Mouse (Mus musculus): ENCODE results near the gene Ptpn14. TPM values are rescaled to one million over a fixed set of nuclear protein-coding genes. Genes with fewer than 3 reads are reported as not detected.

Gene Ptpn14
- total RNA-seq, 2 experiments from 2014 or later: 0.37 to 1.1 TPM

DNA sequence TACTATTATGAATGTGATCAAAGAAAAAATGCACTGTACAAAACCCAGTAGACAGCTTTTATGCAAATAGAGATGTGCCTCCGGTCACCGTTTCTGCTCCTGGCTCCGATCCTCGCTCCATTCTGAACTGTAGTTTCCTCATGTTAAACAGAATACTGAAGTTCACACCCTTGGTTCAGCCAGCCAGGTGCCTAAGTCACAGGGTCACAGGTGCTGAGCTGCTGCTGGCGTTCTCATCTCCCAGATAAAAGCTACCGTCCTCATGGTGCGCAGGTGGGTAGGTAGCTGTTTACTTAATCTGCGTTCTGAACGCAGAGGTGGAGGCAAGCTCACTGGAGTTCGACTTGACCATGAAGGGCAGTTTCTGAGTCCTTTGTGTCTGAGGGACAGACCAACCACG, 75.7 kb downstream of the Ptpn14 start:
- no peak for ATAC-seq (replicated peaks; ENCODE audit: poor library complexity)

DNA sequence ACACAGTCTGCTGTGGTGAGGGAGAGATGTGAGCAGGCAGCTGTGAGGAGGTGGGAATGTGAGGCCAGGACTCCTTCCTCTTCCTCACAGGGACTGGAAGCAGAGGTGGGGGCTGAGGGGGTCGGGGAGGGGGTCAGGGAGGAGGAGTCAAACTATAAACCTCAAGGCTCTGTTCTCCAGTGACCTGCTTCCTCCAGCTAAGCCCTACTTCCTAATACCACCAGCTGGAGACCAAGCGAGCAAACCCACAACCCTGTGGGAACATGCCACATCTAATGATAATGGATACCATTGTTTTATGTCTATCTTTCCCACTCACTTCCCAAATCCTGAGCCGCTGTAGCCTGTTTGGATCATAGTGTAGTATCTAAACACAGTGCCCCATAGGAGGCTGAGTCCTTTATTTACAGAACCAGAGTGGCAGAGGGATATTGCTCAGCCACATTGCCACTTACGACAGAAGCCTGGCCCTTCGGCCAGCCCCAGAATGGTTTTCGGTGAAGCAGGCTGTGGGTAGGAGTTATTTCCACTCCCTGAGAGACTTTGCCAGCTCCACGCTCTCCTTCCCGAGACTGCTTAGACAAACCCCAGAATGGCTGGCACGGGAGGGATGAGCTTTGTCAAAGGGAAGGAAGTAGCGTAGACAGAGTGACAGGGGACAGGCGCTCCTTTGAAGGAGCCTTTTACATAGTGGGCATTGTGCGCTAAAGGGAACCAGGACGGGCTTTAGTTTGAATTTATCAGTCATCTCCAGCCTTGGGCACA, 78.6 kb downstream of the Ptpn14 start:
- ATAC-seq (replicated peaks; ENCODE audit: poor library complexity): peak; percentile 51

DNA sequence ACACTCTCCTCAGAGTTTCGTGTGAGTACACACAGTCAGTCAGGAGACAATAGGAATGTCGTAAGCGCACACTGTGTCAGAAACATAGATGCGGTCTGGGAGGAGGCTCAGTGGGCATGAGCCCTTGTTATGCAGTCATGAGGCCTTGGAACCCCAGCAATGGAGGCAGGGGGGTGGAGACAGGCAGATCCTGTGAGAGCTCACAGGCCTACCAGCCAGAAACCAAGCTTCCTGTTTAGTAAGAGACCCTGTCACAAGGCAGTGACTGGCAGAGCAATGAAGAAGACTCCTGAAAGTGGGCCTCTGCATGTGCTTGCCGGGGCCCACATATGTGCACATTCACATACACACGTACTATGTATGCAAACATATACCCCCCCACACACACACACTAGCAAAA, 79.9 kb downstream of the Ptpn14 start:
- peak; percentile 67 for ATAC-seq (replicated peaks; ENCODE audit: poor library complexity)

DNA sequence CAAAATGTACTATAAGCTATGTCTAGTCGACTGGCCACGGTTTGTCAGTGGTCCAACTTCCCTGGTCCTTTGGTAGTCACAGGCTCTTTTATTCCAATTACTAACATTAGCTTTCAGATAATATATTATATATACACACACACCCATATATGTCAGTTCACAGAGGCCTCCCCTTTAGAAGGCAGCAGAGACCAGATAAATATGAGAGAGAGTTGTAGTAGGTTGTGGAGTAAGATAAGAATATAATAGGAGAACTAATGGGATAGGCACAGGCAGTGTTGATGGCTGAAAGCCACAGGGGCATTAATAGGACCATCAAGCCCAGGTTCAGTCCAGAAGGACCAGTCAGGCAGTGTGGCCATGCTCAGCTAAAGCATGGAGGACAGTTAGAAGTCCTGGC, 80.4 kb downstream of the Ptpn14 start:
- peak; percentile 58 for ATAC-seq (replicated peaks; ENCODE audit: poor library complexity)

DNA sequence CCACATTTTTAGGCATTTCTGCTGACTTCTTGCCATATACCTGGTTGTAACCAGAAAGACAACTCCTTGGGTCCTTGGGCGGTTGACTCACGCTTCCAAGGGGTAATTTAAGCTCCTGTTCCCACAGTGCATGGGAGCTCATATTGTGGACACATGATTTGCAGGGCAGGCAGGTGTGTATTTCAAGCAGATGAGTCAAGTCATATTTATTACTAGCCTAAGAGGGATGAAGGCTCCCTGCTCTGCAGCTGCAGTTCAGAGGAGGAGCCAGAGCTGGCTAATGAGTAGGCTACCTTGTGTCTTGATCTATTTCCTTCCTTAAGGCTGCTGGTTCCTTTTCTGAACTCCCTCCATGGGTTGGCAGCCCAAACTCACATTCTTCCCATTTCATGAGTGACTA, 83.7 kb downstream of the Ptpn14 start:
- no peak for ATAC-seq (replicated peaks; ENCODE audit: poor library complexity)

DNA sequence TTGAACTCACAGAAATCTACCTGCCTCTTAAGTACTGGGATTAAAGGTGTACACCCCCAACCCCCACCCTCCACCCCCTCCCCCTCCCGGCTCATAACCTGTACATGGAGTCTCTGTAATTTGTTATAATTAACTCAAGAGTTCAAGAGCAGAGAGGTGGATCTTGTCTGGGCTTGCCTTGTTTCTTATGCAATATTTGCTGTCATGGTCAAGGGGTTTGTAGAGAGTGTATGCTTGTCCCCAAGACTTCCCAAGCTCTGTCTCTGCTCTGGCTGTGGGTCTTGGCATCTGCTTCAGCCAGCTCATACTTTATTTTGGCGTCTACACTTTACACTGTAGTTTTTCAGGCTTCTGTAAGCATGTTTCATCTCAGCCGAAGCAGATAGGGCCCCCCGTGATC, 86.3 kb downstream of the Ptpn14 start:
- ATAC-seq (replicated peaks; ENCODE audit: poor library complexity): no peak

DNA sequence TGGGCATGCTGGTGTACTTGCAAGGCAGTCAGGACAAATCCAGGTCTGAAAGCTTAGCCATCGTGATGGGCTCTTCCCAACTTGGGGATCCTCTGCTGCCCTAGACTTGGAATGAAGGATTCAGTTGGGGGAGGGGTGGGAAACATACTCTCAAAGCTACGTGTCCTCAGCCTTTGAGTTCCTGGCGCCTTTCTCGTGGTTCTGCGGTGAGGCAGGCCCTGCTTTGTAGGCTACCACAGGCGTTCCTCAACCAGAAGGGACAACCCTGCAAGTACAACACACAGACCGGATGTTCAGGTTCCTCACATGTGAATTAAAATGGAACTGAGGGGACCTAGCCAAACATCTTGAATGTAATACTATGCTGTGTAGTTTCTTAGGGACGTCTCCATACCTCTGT, 89.0 kb downstream of the Ptpn14 start:
- no peak for ATAC-seq (replicated peaks; ENCODE audit: poor library complexity)

DNA sequence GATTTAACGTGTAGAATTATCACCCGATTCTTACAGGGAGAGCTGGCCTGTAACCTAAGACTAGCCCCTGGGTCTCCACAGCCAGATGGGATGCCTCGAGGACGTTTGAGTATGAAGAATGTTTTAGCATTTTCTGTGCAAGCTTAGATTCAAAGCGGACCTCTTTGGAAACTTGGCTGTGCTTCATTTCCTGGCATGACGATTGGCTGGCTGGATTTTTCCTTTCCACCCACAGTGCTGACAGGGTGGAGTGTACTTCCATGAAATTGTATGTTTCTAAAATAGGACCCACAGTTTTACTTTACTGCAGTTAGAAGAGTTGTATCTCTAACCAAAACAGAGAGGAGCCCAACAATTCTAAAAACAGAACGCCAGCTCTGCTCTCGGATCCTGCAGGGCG, 89.7 kb downstream of the Ptpn14 start:
- no peak for ATAC-seq (replicated peaks; ENCODE audit: poor library complexity)

DNA sequence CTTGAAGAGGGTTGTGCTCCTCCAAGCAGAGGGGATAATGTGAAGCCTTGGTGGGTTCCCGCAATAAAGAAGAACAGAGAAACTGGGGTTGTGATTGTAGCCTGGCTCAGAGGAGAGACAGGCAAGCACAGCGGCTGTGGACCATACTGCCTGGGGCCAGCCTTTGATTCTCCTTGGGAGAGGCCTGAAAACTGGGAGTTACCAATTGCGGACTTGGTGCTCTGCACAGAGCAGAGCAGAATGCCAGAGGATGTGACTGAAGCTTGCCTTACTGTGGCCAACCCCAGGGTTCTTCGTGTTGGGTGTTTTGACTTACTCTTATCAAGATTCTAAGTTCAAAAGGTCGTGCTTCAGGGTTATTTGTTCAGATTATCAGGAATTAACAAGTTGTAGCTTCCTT, 92.0 kb downstream of the Ptpn14 start:
- ATAC-seq (replicated peaks; ENCODE audit: poor library complexity): no peak

DNA sequence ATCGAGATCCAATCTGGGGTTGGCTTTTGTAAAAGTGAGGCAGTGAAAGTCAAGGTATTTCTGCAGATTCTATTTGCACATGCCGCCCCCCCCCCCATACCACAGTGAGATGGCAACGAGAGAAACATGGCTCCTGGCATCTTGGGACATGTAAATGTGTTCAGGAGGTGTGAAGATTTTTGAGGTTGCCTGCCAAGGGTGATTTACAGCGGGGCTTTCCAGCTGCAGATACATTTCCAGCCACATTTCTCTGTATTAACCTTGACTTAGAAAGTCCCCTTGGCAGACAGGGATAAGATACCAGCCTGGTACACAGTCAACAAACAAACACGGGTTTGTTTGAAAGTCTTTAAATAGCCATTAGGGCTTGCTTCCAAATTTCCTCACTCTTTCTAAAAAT, 96.4 kb downstream of the Ptpn14 start:
- ATAC-seq (replicated peaks; ENCODE audit: poor library complexity): no peak

DNA sequence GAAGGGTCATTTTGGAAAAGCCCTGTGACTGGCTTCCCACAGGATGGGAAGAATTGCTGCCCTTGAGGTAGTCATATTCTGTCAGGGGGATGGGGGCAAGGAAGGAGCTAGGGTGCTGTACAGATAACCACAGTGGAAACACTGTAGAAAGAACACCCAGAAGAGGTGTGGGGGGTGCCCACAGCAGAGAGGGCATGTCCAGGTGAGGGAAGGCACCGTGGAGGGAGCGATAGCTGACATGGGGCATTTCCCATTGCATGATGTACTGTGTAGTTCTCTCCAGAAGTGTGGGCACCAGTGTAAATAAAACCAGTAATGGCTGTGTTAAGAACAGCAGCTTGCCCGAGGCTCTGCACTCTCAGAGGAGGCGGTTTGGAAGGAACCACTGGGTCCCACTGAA, 102.3 kb downstream of the Ptpn14 start:
- no peak for ATAC-seq (replicated peaks; ENCODE audit: poor library complexity)

DNA sequence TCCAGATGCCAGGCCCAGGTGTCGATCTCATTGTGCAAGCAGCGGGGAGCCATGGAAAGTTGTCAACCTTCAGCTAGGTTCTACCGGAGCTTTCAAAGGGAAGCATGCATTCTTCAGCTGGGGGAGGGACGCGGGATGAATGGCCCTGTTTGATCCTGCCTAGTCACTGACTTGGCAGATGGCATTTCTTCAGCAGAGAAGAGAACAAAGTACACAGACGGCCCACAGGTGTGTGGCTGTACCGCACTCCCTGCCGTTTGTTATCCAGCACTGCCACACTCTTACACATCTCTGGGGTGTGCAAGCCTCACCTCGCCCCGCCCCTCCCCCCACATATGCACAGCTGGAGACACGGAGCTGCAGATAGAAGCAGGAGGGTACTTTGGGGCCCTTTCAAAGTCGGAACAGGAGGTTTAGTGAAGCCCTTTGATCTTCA, 102.7 kb downstream of the Ptpn14 start:
- ATAC-seq (replicated peaks; ENCODE audit: poor library complexity): peak; percentile 80

DNA sequence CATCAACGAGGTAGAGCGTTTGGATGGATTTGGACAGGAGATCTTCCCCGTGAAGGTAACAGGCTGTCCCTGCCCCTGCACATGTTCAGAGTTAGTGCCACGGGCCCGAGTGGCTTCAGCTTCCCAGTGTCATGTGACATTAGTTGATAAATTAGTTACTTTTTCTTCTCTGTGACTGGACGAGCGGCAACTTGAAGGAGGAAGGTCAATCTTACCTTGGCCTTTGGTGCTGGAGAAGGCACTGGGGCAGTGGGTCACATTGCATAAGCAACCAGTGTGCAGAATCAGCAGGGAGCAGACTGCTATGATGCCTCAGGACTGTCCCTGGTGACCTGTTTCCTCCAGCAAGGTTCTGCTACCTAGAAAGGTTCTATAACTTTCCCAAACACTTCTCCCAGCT, 105.3 kb downstream of the Ptpn14 start:
- ATAC-seq (replicated peaks; ENCODE audit: poor library complexity): no peak

DNA sequence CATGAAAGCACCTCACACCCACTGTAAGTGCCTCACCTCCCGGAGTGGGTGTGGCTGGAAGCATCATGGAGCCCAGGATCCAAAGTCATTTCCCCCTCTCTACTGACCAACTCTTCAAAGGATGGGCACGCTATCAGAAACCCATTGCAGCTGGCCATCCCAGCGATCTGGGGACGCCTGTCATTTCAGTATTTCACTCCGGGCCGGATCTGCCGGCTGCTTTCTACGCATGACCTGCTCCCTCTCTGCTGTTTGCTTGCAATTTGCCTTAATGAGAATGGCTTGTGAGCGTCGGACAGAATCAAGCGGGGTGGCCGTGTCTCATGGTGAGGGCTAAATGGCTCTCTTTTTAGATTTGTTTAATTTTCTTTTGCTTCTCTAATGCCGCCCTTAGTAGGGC, 106.1 kb downstream of the Ptpn14 start:
- no peak for ATAC-seq (replicated peaks; ENCODE audit: poor library complexity)

DNA sequence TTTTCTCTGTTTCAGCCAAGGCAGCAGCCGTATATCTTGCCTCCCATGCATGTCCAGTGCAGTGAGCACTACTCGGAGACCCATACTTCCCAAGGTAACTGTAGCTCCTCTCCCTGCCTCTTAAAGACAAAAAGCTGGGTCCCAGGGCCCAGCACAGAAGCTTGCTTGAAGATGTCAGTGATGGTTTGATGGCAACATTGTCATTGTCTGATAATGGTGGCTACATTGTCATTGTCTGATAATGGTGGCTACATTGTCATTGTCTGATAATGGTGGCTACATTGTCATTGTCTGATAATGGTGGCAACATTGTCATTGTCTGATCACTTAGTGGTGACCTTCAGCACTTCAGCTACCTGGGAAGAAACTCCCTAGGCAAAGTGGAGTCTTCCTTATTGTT, 118.3 kb downstream of the Ptpn14 start:
- ATAC-seq (replicated peaks; ENCODE audit: poor library complexity): peak; percentile 41

DNA sequence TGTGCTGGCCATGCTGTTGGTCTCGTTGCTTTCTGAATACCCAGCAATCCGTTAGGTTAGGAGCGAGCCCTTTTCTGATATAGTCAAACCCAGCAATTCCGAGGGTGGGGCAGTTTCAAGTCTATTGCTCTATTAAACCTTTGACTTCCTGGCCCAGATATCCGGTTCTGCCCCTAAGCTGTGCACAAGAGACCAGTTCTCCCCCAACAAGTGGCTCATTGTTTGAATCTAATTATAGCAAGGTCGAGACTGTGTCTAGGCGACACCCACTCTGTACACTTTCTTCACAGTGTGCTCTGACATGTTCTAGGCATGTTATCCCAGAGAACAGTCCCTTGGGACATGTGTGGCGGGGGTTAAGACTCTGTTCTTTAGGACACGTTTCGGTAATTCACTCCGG, 121.5 kb downstream of the Ptpn14 start:
- no peak for ATAC-seq (replicated peaks; ENCODE audit: poor library complexity)

DNA sequence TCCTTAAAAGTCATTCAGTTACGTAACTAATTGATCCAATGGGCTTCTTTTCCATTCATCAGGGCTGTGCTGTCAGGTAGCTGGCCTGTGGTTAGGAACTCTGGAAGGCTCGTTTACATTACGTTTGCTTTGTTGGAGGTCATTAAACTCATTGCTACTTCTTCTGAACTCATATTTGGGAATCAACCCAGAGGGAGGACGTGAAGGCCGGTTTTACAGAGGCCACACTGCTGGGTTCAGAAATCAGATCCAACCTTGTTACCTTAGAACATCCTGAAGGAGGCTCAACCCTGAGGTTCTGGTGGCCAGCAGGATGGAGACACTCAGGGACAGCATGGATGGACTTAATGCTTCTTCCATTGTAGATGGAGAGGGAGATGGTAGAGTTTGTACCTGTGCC, 124.0 kb downstream of the Ptpn14 start:
- no peak for ATAC-seq (replicated peaks; ENCODE audit: poor library complexity)

DNA sequence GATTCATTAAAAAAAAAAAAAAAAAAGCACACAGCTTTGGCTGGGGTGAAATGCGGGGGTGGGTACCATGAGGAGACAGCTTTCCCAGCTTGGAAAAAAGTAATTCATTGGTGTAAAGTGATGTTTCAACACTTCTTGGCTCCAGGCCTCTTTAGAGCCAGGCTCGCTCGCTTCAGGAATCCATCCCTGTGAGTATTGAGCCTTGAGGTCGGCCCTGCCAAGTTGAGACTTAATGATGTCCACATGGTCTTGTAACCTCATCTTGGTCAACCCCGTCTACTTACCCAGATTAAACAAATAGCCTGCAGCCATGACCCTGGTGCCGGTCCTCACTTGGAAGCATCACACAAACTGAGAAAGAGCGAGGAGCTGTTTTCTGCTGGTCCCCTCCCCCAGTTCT, 124.4 kb downstream of the Ptpn14 start:
- ATAC-seq (replicated peaks; ENCODE audit: poor library complexity): no peak

DNA sequence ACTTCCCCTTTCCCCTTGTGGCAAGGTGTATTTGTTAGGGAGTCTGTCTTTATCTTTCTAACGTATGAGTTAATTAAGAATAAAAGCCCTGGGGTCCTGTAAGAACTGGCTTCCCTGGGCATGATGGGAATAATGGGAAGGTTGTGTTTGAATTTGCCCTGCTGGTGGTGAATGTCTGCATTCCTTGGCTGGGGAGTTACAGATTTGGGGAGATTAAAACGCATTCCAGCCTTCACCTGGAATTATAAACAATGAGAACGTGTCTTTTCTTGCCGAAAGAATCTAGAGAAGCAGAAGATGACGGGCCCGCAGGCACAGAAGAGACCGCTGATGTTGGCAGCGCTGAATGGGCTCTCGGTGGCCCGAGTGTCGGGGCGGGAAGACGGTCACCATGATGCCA, 126.6 kb downstream of the Ptpn14 start:
- no peak for ATAC-seq (replicated peaks; ENCODE audit: poor library complexity)

DNA sequence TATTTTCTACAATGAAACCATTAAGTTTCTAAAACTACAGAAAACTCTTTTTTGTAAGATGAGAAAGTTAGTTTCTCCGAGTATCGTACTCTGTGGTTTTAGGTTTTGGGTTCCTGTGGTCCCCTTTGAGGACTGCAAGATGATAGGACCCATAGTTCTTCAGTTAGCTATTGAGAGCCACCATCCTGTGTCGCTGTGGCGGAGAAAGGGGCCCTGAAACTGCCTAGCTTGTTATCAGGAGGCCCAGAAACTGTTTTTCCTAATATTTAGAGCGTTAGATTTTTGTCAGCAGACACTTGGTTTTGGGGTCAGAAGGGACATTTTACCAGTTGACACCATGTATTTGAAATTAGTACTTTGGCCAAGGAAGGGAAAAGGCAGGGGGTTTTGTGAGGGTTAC, 127.7 kb downstream of the Ptpn14 start:
- peak; percentile 59 for ATAC-seq (replicated peaks; ENCODE audit: poor library complexity)

DNA sequence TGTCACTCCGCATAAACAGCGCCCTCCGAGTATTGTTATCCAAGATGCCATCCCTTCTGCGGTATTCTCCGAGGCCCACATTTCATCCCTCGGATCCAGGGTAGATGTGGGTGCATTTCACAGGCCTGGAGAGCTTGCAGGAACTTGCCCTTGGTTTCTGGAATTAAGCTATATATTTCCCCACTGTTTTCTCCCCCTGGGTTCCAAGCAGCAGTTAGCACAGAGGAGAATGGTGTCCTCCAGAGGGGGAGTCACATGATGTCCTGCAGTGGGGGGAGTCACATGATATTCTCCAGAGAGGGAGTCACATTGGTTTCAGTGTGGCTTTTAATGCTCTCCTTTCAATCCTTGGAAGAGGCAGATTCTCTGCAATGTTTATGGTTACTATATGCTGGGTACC, 130.3 kb downstream of the Ptpn14 start:
- ATAC-seq (replicated peaks; ENCODE audit: poor library complexity): no peak

DNA sequence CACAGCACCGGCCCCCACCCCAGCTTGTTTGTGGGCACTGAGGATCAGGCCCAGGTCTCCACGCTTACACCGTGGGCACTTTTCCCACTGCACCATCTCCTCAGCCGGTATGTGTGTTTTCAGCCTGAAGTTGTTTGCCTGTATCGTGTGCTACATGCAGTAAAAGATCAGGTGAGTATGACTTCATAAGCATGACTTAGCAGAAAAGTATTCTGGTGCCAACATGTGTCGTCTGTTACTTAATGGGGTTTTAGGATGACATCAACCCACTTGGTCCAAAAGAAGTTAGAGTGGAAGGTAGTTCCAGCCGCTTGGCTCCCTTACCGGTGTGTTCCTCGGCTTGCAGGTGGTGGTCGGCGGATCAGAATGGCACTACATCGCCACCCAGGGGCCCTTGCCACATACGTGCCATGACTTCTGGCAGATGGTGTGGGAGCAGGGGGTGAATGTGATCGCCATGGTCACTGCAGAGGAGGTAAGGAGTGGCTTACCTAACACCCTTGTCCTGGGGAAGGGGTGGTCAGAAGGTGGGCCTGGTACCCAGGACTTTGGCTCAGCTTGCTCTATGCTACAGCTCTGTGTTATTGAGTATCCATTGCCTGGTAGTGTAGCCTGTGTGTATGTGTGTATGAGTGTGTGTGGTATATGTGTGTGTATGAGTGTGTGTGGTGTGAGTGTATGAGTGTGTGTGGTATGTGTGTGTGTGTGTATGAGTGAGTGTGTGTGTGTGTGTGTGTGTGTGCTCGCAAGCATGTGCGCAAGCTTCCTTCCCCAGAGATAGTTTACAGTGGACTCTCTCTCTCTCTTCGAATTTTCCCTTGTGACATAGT, 132.3 kb downstream of the Ptpn14 start:
- ATAC-seq (replicated peaks; ENCODE audit: poor library complexity): peak; percentile 38

Data from megakaryocyte progenitor cell, adult 5-6 weeks (primary cell).